Mouse (Mus musculus): ENCODE results near the gene Gsta2.
"Not testable (repeated sequence)": the region's sequence is repeated elsewhere in the genome, so short reads cannot be mapped to it uniquely, and the experiment has no call there.

Gsta2 gene

DNA sequence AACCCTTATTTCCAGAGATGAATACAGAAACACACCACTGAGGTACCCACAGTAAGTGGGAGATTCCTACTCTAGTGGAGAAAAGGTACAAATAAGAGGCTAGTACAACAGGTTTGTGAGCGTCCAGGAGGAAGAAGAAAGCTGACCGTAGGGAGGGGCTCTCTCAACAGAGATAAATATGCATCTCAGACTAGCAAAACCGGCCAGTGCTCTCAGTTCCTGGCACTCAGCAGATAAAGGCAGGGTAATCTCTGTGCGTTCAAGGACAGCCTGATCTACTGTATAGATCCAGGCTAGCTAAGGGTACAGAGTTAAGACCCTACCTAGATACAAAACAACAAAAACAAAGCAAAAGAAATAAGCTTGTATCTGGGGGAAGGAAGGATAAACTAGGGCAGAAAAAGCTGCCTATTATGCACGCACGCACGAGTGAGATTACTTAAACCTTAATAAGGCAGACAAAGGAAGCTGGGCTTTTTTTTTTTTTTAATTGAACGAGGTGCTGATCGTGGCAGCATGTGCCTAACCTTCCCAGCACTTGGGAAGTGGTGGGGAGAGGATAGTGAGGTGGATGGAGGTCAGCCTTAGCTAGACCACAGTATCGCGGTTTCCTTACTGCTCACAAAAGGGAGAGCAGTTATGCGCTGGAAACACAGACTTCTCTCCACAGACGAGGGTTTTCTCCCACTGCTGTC, 10.4 kb upstream of the Gsta2 start:
- no peak for DNase-seq (ENCODE audit: low read depth, low spot score)

DNA sequence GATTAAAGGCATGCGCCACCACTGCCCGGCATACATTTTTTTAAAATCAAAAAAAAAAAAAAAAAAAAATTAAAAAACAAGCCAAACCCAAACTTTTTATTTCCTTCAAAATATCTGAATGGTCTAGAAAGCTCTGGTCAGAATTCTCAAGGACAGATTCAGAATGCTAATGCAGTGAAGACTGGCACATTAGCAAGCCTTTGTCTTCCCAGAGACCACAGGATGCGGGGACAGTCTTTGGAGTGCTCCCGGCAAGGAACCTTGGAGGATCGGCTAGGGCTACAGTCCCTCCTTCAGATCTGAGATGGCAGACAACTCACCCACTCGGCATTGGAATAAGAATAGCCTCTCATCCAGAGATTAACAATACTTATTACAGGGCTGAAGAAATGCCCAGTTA, 9.1 kb upstream of the Gsta2 start:
- DNase-seq (ENCODE audit: low read depth, low spot score) = no peak

DNA sequence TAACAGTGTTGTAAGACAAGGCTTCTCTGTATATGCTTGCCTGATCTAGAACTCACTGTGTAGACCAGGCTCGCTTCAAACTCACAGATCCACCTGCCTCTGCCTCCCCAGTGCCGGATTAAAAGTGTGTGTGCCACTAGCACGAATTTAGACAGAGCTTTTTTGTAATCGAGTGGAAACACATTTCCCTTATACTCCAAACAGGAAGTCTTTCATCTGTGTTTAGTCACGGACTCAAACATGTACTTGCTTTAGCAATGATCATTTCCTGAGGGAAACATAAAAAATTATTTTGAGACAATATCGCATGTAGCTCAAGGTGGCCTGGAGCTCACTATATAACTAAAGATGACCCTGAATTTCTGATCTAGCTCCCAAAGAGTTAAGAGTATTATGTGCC, 7.8 kb upstream of the Gsta2 start:
- DNase-seq (ENCODE audit: low read depth, low spot score) = no peak

DNA sequence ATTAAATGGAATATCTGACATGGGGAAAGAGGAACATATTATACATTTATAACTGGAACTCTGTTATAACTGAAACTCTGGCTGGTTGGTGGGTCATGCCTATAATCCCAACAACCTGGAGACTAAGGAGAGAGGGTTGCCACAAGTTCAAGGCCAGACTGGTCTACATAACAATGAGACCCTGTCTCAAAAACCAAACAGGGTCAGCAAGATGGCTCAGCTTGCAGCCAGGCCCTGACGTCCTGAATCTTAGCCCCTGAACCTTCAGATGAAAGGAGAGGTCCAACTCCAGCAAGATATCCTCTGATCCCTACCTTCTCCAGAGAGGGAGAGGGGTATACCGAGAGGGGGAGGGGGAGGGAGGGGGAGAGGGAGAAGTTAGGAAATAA, 4.9 kb upstream of the Gsta2 start:
- DNase-seq (ENCODE audit: low read depth, low spot score) = no peak

DNA sequence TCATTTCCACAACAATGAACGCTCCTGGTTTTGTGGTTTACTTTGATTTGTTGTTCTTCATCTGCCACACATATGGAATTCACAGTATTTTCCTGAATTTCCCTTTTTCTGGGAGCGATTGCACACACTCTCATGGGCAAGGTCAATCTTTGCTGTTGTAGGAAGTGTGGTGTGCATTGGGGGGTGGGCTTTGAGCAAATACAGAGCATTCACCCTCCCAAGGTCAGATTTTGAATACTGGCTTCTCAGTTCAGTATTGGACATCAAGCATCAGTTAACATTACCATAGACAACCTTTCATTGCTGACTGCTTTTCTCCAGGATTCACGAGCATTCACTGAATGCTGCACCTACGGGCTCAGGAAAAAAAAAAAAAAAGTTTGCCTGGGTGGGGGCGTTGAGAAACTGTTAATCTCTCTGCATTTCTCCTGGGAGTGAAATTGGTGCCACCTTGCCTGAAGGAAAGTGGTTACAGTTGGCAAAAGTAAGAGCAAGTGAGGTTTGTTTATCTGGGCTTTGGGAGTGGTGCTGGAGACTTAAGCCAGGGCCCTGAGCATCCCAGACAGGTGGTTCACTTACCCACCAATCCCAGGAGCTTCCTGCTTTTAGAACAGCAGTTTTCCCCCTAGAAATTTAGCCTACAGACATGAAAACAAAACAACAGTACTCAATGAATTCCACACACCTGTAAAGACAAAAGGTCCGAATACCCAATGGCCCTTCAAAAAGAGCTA, 4.3 kb upstream of the Gsta2 start:
- DNase-seq (ENCODE audit: low read depth, low spot score) = no peak

DNA sequence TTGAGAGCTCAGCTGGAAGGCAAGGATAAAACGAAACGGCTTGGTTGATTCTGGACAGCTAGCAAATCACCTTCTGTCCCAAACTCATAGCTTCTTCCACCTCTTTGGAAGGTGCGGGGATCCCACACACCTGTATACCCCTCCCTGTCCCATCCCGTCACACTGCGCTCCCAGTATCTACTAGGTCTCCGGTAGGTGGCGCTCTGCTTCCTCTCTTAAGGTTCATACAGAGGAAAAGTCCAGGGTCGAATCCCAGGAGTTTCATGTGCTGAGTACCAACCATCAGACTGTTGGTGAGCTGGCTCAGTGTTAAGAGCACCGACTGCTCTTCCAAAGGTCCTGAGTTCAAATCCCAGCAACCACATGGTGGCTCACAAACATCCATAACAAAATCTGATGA, 2.5 kb upstream of the Gsta2 start:
- peak; percentile 55 for DNase-seq (ENCODE audit: low read depth, low spot score)

DNA sequence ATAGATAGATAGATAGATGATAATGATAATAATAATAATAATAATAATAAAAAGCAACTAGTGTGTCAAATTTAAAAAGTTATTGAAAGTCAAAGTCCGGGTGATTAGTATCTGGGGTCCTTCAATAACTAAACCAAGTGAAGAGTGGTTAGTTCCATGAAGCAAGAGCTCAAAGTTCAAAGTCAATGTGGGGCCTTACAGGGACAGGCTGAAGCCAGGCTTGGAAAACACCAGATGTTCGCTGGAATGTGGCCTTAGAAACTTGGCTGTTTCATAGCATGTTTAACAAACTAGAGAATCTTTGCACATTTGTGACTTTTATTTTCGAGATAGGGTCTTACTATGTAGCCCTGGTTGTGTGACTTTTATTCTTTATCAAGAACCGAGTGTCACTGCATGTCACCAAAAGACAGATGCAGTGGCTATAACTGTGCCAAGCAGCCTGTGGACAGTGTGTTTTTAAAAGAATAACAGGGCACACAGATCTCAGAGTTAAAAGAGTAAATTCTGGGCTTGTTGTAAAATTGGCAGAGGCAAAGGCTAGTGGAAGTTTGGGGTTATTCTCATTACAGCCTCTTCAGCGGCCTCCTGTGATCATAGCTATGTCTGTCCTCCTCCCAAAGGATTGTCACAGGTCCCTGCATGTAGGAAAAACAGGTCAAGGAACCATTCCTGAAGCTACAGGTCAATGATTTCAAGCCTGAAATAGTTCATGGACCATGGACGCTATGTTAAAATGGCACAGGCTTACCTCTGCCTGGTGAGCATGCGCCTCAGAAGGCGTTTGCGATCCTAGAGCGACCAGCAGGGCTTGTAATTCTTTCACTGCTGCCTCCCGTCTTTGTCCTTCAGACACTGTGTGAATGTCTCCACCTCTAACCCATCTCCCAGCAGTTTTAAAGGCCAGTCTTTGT, 666 bp downstream of the Gsta2 start:
- peak; percentile 19 for DNase-seq (ENCODE audit: low read depth, low spot score)

DNA sequence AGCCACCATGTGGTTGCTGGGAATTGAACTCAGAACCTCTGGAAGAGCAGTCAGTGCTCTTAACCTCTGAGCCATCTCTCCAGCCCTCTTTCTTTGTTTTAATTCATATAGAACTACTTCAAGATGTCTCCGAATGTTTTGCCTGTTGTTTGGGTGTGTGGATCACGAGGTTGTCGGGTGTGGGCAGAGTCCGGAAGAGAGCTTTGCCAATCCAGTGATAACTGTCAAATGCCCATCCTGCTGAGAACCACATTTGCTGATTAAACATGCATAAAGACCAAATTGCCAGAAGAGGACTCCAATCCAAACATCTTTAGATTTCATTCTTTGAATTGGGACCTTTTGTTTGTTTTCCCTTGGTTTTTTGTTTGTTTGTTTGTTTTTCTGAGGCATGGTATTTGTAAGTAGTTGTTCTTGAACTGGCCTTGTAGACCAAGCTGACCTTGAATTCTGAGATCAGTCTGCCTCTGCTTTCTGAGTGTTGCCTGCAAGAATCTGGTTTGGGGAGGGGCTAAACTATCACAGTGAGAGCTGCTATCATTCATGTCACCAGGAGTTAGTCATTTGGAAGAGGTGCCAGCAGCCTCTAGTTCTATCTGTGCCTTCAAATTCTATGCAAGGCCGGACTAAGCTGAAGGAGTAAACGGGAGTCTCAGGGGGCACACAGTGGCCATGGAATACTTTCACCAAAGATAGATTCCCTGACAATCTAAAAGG, 3.9 kb downstream of the Gsta2 start:
- DNase-seq (ENCODE audit: low read depth, low spot score) = peak; percentile 36

DNA sequence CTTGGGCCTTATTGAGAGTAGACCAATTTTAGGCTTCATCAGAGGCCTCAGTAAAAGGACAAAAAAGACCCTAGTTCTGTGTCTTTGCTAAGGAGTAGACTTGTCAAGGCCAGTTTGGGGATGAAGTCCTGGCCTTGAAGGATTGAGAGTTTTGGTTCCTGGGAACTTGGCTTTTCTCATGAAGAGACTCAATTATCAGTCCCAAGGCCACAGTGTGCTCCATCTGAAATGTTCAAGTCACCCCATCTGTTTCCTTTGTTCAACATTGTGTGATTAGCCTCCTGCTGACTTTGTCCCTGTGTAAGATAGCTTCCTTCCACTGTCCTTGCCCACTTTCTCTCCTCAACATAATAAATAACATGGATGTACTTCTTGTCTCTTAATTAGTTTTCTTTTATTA, 5.6 kb downstream of the Gsta2 start:
- DNase-seq (ENCODE audit: low read depth, low spot score) = not testable (repeated sequence)

DNA sequence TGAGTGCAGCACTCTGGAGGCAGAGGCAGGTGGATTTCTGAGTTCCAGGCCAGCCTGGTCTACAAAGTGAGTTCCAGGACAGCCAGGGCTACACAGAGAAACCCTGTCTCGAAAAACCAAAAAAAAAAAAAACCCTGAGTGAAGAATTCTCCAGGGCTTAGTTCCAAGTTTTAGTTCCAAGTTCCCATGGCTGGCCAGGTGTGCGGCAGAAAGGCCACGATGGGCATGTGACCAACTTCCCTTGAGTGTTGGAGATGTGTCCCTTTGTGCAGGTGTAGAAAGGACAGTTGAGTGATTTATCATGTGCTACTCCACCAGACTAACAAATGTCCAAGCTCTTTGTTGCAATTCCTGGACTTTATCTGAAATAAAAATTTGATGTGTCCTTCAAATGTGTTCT, 6.4 kb downstream of the Gsta2 start:
- not testable (repeated sequence) for DNase-seq (ENCODE audit: low read depth, low spot score)

DNA sequence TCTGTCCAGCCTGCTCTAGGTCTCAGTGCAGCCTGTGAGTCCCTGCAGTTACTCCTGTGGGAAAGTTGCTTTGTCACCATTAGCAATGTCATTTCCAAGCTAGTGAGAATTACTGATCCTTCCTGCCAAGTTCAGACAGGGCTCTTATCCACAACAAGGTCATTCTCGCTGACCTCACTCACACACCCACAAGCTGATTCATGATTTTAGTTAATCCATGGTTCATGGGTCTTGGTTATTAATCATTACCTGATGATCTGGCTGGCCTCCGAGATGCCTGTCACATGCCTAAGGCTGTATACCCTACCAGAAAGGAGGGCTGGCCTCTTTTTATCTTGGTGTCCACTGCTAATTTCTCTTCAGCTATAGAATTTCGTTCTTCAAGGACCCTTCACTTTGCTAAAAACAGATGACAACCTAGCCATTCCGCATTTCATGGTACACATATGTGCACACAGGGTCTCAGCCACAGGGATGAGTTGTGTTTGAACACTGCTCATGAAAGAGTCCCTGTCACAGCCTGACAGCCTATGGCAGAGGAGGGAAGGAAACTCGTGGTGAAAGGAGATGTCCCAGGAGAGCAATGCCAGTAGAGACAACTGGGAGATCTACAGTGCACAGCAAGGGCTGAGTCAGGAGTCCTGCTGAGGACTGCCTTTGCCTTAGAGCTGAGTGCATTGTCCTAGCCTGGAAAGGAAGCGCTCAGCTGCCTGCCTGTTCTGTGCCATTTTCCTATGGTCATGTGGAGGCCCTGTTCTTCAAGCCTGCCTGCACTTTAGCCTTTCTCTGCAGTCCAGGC, 7.2 kb downstream of the Gsta2 start:
- peak; percentile 68 for DNase-seq (ENCODE audit: low read depth, low spot score)

DNA sequence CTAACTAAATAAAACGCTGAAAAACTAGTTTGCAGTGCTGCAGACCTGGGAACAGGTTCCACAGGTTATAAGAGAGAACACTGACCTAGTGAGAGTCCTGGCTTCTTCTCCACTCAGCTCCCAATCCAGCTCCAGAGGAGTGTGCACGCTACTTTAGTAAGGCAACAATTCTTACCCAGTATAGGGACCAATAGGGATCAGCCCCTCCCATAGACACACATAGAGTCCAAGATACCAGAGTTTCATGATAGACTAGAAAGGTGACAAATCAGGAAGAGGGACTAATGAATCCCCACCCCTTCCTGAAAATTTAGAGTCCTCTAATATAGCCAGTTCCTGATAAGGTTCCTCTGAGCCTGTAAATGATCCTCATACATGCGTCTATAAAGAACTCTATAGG, 8.6 kb downstream of the Gsta2 start:
- DNase-seq (ENCODE audit: low read depth, low spot score) = no peak

DNA sequence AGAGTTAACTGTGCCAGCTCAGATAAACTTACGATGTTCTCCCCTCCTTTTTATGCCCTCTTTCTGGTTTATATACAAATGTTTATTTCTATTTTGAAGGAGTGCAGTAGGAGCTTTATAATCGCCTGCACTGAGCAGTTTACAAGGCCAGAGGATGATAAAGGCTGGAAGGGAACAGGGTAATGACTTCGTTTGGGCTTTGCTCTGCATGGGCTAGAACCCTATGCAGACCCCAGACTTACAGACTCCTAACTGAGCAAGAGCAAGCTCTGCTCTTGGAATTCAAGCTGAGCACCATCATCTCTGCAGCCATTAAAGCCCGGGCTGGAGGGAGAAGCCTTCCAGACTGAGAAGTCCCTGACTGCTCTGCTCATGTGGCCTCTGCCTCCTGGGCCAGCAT, 10.4 kb downstream of the Gsta2 start:
- DNase-seq (ENCODE audit: low read depth, low spot score) = not testable (repeated sequence)

DNA sequence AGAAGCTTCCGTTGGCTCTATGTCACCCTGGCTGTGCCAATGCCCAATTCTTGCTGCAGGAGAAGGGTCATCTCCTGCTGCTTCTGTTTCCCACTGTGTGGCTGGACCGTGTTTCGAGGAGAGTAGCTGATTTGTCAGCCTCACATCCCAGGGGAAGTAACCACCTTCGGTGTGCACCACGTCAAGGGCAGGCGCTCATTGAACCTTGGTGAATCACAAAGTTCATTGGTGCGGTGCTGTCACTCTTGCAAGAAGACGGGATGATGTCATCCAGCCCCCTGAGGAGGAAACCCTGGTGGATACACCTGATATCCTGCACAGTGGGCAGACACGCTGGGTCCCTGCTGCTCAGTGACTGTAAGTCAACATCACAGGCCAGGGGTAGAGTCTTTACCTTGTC, 12.5 kb downstream of the Gsta2 start:
- DNase-seq (ENCODE audit: low read depth, low spot score) = not testable (repeated sequence)

DNA sequence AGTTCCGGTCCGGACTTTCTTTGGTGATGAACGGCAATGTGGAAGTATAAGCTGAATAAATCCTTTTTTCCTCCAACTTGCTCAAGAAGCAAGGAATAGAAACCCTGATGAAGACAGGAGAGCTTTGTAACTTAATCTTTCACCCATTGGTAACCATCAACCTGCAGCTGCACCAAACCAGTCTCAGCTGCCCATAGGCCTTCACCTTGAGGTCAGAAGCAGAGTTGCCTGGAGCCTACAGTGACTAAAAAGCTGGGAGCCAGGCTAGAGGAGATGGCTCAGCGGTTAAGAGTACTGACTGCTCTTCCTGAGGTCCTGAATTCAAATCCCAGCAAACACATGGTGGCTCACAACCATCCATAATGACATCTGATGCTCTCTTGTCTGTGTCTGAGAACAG, 13.1 kb downstream of the Gsta2 start:
- DNase-seq (ENCODE audit: low read depth, low spot score) = not testable (repeated sequence)

DNA sequence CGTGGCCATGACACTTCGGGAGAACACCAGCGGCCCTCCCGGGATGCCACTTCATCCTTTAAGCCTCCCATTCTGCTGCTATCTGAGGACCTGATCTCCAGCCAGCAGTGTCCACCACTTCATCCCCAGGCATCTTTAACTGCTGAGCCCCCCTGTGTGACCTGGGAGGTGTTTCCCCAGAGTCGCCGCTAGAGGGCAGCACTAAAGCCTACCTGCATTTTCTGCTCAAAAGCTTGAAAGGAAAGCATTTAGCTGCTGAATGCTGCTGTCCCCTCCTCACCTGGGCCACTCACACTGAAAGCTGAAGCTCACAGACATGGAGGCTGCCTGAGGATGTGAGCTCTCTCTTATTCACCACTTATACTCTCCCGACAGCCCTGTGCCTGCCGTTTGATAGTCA, 15.3 kb downstream of the Gsta2 start:
- peak; percentile 64 for DNase-seq (ENCODE audit: low read depth, low spot score)

DNA sequence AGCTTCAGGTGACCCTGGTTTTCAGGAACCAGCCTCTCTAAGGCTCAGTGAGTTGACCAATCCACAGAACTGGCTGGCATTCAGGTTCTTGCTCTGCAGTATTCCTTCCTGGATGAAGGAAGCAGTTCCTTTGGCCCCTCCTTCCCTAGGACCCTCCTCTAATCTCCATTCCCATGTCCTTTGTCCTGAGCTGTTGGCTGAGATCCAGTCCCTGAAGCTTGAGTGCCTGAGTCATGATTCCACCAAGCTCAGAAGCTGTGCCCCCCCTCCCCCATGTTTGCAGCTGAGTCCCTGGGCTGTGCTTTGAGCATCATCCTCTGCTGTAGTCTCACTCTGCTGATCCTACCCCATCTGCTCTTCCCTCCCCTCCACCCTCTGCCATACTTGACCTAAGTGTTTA, 18.5 kb downstream of the Gsta2 start:
- peak; percentile 20 for DNase-seq (ENCODE audit: low read depth, low spot score)

DNA sequence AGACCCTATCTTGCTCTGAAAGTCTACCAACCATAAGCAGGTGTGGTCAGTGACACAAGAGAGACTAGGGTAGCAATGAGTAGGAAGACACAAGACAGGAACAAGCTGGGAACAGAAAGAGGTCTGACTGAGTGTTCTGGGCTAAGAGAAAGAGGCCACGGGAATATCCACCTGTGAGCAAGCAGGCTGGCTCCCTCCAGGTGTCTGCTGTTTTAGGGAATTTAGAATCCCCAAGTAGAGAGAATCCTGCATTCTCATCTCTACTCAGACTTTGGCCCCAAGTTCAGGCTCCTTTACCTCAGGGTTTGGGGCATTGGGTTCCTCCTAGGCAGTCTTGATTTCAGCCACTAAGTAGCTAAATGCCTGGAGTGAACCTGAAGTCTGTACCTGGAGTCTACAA, 28.3 kb downstream of the Gsta2 start, which contains the start of gene Omt2b:
TSS of gene Omt2b (plus strand) at position 301 of the 400 bp plus-strand sequence.
- not testable (repeated sequence) for DNase-seq (ENCODE audit: low read depth, low spot score)

DNA sequence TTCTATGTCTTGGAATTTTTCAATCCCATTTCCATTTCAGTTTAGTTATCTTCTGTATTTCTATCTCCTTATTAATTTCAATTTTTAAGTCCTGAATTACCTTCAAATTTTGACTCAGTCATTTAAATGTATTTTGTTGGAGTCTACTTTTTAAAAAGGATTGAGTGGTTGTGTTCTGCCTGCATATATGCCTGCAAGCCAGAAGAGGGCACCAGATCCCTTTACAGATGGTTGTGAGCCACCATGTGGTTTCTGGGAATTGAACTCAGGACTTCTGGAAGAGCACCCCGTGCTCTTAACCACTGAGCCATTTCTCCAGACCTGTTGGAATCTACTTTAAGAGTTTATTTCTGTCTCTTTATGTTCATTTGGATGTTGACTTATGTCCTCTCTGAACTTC, 36.1 kb downstream of the Gsta2 start:
- no peak for DNase-seq (ENCODE audit: low read depth, low spot score)

DNA sequence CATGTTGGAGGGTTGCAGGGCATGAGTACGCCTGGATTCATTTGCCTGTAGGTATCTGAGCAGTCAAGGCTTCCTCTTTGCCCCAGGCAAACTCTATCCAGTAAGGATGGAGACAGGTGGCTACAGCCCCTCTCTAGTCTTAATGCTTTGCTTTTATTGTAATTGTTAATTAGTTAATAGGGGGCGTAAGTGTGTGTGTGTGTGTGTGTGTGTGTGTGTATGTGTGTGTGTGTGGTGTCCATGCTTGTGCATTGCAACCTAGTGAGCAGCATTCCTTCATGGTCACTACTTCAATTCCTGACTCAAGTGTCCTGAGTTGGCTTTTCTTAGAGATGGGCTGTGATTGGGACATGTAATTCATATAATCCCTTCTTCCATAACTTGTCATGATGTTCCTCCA, 40.9 kb downstream of the Gsta2 start, which contains the start of gene Omt2a:
TSS of gene Omt2a (minus strand) at position 101 of the 400 bp plus-strand sequence.
- no peak for DNase-seq (ENCODE audit: low read depth, low spot score)

DNA sequence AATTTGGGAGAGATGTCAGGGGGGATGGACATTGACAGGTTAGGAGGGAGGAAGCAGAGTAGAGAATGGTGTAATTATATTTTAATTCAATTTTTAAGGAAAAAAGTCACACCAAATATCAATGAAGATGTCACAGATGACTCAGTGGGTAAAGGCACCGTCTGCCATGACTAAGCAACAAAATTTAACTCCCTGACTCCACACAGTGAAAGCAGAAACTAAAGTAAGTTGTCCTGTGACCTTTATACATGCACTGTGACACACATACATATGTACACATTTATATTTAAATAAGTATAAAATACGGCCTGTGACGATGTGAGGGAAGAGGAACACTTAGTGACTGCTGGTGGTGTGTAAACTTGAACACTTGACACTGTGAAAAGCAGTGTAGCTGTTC, 47.5 kb downstream of the Gsta2 start:
- DNase-seq (ENCODE audit: low read depth, low spot score) = peak; percentile 54

Data from 3T3-L1 (cell line).